Mouse (Mus musculus) midbrain, embryonic 11.5 days (tissue): ENCODE measurements around the gene Ypel4. TPM values are rescaled to one million over a fixed set of nuclear protein-coding genes. Genes with fewer than 3 reads are reported as not detected.
A peak's percentile ranks its signal among the peaks of the same experiment; 100 is the strongest.

ENCODE experiments used
- ATAC-seq: fragments of 200-750 bp; cut with Nextera tagmentation; 2 replicates; pipeline ENCODE4 v1.8.0; 2017; ENCODE audit warnings: moderate TSS enrichment, moderate library complexity; ENCODE audit not compliant: low FRiP score
- DNase-seq: peaks from one replicate; pipeline ENCODE4 v3.0.0; 2015; ENCODE audit warnings: low spot score; ENCODE audit errors: missing footprints
- H3K27ac ChIP-seq: fragments of 300-500 bp; sonication (generic); 2 replicates; pipeline ENCODE4 v1.5.1; 2014; ENCODE audit warnings: low read depth, low read length
- H3K27me3 ChIP-seq: fragments of 300-500 bp; sonication (generic); 2 replicates; pipeline ENCODE4 v1.6.1; 2014; ENCODE audit warnings: mild to moderate bottlenecking, low read length, moderate library complexity, mixed read lengths; ENCODE audit not compliant: control insufficient read depth, insufficient read depth
- H3K36me3 ChIP-seq: fragments of 300-500 bp; sonication (generic); 2 replicates; pipeline ENCODE4 v1.6.1; 2014; ENCODE audit warnings: mild to moderate bottlenecking, low read length, moderate library complexity, mixed read lengths; ENCODE audit not compliant: control insufficient read depth, insufficient read depth
- H3K4me1 ChIP-seq: fragments of 300-500 bp; sonication (generic); 2 replicates; pipeline ENCODE4 v1.6.1; 2014; ENCODE audit warnings: low read length; ENCODE audit not compliant: control insufficient read depth, insufficient read depth
- H3K4me2 ChIP-seq: fragments of 300-500 bp; sonication (generic); 2 replicates; pipeline ENCODE4 v1.6.1; 2014; ENCODE audit warnings: mild to moderate bottlenecking, moderate library complexity
- H3K4me3 ChIP-seq: fragments of 300-500 bp; sonication (generic); 2 replicates; pipeline ENCODE4 v1.5.1; 2014; ENCODE audit warnings: low read depth, low read length
- H3K9ac ChIP-seq: fragments of 300-500 bp; sonication (generic); 2 replicates; pipeline ENCODE4 v1.6.1; 2014; ENCODE audit warnings: low read length
- H3K9me3 ChIP-seq: fragments of 300-500 bp; sonication (generic); 2 replicates; pipeline ENCODE4 v1.6.1; 2016; ENCODE audit warnings: low read length; ENCODE audit not compliant: control insufficient read depth
- WGBS: fragments of 180-500 bp; shearing (Covaris S2); extraction: QIAGEN DNeasy Blood & Tissue Kit; methylation state at CpG from one replicate; pipeline ENCODE4 v1.1.7; 2014; 5-methylcytosine and 5-hydroxymethylcytosine counted together
- polyA plus RNA-seq: library from polyadenylated mRNA; unstranded; fragments of >200 nt; fragmentation: Nextera tagmentation; extraction: Ambion mirVana; gene quantifications from 2 replicates; pipeline ENCODE4 v1.2.1, GENCODE M21; 2014

Ypel4 gene
- polyA plus RNA-seq = 13.6 and 14.2 TPM in 2 replicates

- Histone ChIP-seq H3K27ac (peak within 1 kb of the TSS; percentile 69), H3K4me3 (peak within 1 kb of the TSS; percentile 58), H3K4me2 (peak within 1 kb of the TSS; percentile 74), H3K27me3 (no peaks in the 10 kb centered on the region), H3K9me3 (no peaks in the 10 kb centered on the region), H3K4me1 (peaks cover 43% of the 10 kb centered on the region), H3K9ac (peak within 1 kb of the TSS; percentile 91), H3K36me3 (no peaks in the 10 kb centered on the region)
- DNase-seq (peak; percentile 95), ATAC-seq (peak; percentile 66)
- WGBS = 4% methylated on average over 8 of the region's 8 CpGs
These were observed at the start of gene Ypel4 for GRCm38 (mm10) chr2:84733579-84734300. TSS of gene Ypel4 (plus strand) at chr2:84734058.

- Histone ChIP-seq H3K36me3 (peaks cover 33% of the 10 kb centered on the region), H3K4me3 (no peak overlapping the region), H3K27ac (no peak overlapping the region), H3K9me3 (no peaks in the 10 kb centered on the region), H3K27me3 (no peaks in the 10 kb centered on the region), H3K4me2 (no peak overlapping the region), H3K4me1 (no peaks in the 10 kb centered on the region), H3K9ac (no peak overlapping the region)
- 80% methylated on average over 2 of the region's 2 CpGs for WGBS
- no peak for DNase-seq
- no peak for ATAC-seq
These were observed 45.6 kb upstream of the Ypel4 start for GRCm38 (mm10) chr2:84688080-84688844.

GRCm38 (mm10) chr2:84690050-84690449 is 43.8 kb upstream of the Ypel4 start:
- no peak for DNase-seq
- H3K4me2 ChIP-seq = no peak overlapping the region
- H3K27ac ChIP-seq = no peak overlapping the region
- H3K9ac ChIP-seq = no peak overlapping the region
- ATAC-seq = 0 out of 2 replicates have a peak, but pooled peaks have one; percentile 30
- peaks cover 31% of the 10 kb centered on the region for H3K36me3 ChIP-seq
- H3K4me3 ChIP-seq = no peak overlapping the region
- H3K9me3 ChIP-seq = no peaks in the 10 kb centered on the region
- WGBS = 95% methylated on average over 12 of the region's 12 CpGs
- no peaks in the 10 kb centered on the region for H3K4me1 ChIP-seq
- H3K27me3 ChIP-seq = no peaks in the 10 kb centered on the region

GRCm38 (mm10) chr2:84695007-84695695 is 38.7 kb upstream of the Ypel4 start:
- no peak overlapping the region for H3K27ac ChIP-seq
- H3K9me3 ChIP-seq = no peaks in the 10 kb centered on the region
- H3K27me3 ChIP-seq = no peaks in the 10 kb centered on the region
- DNase-seq (no peak), ATAC-seq (no peak)
- H3K4me1 ChIP-seq = no peaks in the 10 kb centered on the region
- H3K9ac ChIP-seq = no peak overlapping the region
- no peak overlapping the region for H3K4me3 ChIP-seq
- no peak overlapping the region for H3K4me2 ChIP-seq
- 92% methylated on average over 5 of the region's 5 CpGs for WGBS
- peaks cover 13% of the 10 kb centered on the region; the same call in 1 of the 2 replicates for H3K36me3 ChIP-seq

GRCm38 (mm10) chr2:84703497-84703896 is 30.4 kb upstream of the Ypel4 start:
- no peaks in the 10 kb centered on the region for H3K27me3 ChIP-seq
- no peak overlapping the region for H3K4me3 ChIP-seq
- H3K27ac ChIP-seq = no peak overlapping the region
- H3K4me2 ChIP-seq = no peak overlapping the region
- no peaks in the 10 kb centered on the region for H3K4me1 ChIP-seq
- ATAC-seq (no peak), DNase-seq (no peak)
- WGBS = 88% methylated on average over 1 of the region's 1 CpGs
- no peak overlapping the region for H3K9ac ChIP-seq
- no peaks in the 10 kb centered on the region for H3K9me3 ChIP-seq
- H3K36me3 ChIP-seq = no peaks in the 10 kb centered on the region

- H3K9me3 ChIP-seq = no peaks in the 10 kb centered on the region
- H3K36me3 ChIP-seq = no peaks in the 10 kb centered on the region
- H3K27ac ChIP-seq = no peak overlapping the region
- no peak overlapping the region for H3K4me3 ChIP-seq
- H3K4me1 ChIP-seq = no peaks in the 10 kb centered on the region
- ATAC-seq (no peak), DNase-seq (no peak)
- H3K27me3 ChIP-seq = no peaks in the 10 kb centered on the region
- no peak overlapping the region for H3K9ac ChIP-seq
- H3K4me2 ChIP-seq = no peak overlapping the region
- WGBS = 77% methylated on average over 5 of the region's 5 CpGs
These were observed 29.5 kb upstream of the Ypel4 start for GRCm38 (mm10) chr2:84704329-84704728.

- H3K27me3 ChIP-seq = no peaks in the 10 kb centered on the region
- no peak overlapping the region for H3K27ac ChIP-seq
- peaks cover 3% of the 10 kb centered on the region; the same call in 1 of the 2 replicates for H3K36me3 ChIP-seq
- no peak for DNase-seq
- H3K9ac ChIP-seq = no peak overlapping the region
- WGBS = 93% methylated on average over 1 of the region's 1 CpGs
- no peaks in the 10 kb centered on the region for H3K4me1 ChIP-seq
- no peaks in the 10 kb centered on the region for H3K9me3 ChIP-seq
- ATAC-seq = no peak
- no peak overlapping the region for H3K4me3 ChIP-seq
- H3K4me2 ChIP-seq = no peak overlapping the region
These were observed 28.6 kb upstream of the Ypel4 start for GRCm38 (mm10) chr2:84705295-84705694.

GRCm38 (mm10) chr2:84707523-84707922 is 26.3 kb upstream of the Ypel4 start:
- WGBS = 84% methylated on average over 1 of the region's 1 CpGs
- no peak for ATAC-seq
- Histone ChIP-seq H3K27me3 (no peaks in the 10 kb centered on the region), H3K9me3 (no peaks in the 10 kb centered on the region), H3K4me1 (no peaks in the 10 kb centered on the region), H3K27ac (no peak overlapping the region), H3K36me3 (peaks cover 5% of the 10 kb centered on the region; the same call in 1 of the 2 replicates), H3K4me2 (no peak overlapping the region), H3K4me3 (no peak overlapping the region), H3K9ac (no peak overlapping the region)
- DNase-seq = no peak
